Mouse (Mus musculus): ENCODE results near the gene Ncstn. TPM values are rescaled to one million over a fixed set of nuclear protein-coding genes. Genes with fewer than 3 reads are reported as not detected.
A peak's percentile ranks its signal among the peaks of the same experiment; 100 is the strongest.

Gene Ncstn
- total and polyA plus RNA-seq, 2 experiments from 2014 or later = 77.5 to 101 TPM

DNA sequence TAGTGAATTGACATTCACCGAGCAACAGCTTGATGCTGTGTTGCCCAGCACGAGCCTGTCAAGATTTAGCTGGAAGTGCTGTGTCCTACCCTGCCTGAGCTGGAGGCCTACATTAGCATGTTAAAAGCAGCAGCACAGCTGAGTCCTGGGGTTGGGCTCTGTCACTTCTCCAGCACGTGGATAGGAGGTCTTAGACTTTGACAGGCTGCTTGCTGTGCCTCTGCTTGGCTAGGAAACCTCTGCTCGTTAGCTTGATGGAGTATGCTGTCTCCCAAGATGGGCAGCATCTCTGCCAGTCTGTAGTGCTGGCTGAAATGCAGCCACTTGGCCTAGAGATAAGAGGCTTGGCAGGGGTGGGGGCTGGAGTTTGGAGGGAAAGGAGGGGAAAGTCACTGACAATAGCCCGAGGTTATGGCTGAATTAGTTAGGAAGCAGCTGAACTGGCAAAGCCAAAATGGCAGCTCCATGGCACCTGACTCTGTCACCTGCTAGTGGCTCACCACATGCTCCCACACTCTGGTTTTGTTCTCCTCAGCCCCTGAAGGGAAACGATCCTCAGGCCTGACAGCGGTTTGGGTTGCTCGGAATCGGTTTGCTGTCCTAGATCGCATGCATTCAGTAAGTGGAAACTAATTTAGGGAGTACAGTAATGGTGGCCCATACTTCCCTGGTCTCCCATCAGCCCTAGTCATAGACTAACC is 25.3 kb upstream of the Ncstn start:
- peak; percentile 86 for ATAC-seq
- H3K9ac ChIP-seq (replicated peaks; ENCODE audit: low read length) = no peak overlapping the region

DNA sequence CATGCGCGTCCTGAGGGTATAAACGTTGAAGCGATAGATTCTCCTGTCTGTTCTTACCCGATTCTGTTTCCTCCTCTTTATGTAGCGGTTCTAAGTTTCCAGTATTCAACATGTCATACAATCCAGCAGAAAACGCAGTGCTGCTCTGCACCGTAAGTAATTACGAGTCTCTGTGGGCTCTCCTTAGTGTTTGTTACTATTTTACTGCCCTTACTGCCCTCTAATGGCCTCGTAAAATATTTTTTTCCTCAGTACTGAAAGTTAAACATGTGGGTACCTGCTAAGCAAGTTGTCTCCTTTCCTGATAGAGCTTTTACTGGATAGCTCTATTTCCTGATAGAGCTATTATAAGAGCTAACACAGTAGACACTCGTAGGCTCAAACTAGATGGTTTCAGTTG is 22.5 kb upstream of the Ncstn start:
- TF ChIP-seq CTCF (IDR thresholded peaks at IDR 0.05; ENCODE audit: low read depth) = peak; percentile 37; the same call in 1 of the 2 replicates
- Histone ChIP-seq H3K9me3 (ENCODE audit: low read length) (no peaks in the 10 kb centered on the region), H3K36me3 (ENCODE audit: insufficient read depth, low read length) (peaks cover 81% of the 10 kb centered on the region), H3K4me2 (ENCODE audit: low read depth, low read length) (no peak overlapping the region), H3K4me3 (ENCODE audit: low read length) (no peak overlapping the region), H3K9ac (replicated peaks; ENCODE audit: low read length) (no peak overlapping the region), H3K27ac (no peak overlapping the region), H3K27me3 (ENCODE audit: insufficient read depth, low read length) (no peaks in the 10 kb centered on the region), H3K4me1 (ENCODE audit: insufficient read depth, low read length) (no peaks in the 10 kb centered on the region)
- ATAC-seq = no peak
- 75% methylated on average over 11 of the region's 11 CpGs for WGBS
- peak; percentile 43 for DNase-seq (ENCODE audit: low spot score)

More for the DNA sequence above, 25.3 kb upstream of the Ncstn start:
- Histone ChIP-seq H3K4me2 (ENCODE audit: low read depth, low read length) (no peak overlapping the region), H3K4me1 (ENCODE audit: insufficient read depth, low read length) (no peaks in the 10 kb centered on the region), H3K36me3 (ENCODE audit: insufficient read depth, low read length) (peaks cover 85% of the 10 kb centered on the region), H3K4me3 (ENCODE audit: low read length) (no peak overlapping the region), H3K9me3 (ENCODE audit: low read length) (no peaks in the 10 kb centered on the region), H3K27me3 (ENCODE audit: insufficient read depth, low read length) (no peaks in the 10 kb centered on the region), H3K27ac (no peak overlapping the region)
- TF ChIP-seq CTCF (IDR thresholded peaks at IDR 0.05; ENCODE audit: low read depth) = no peak
- peak; percentile 54 for DNase-seq (ENCODE audit: low spot score)
- 43% methylated on average over 10 of the region's 10 CpGs for WGBS

DNA sequence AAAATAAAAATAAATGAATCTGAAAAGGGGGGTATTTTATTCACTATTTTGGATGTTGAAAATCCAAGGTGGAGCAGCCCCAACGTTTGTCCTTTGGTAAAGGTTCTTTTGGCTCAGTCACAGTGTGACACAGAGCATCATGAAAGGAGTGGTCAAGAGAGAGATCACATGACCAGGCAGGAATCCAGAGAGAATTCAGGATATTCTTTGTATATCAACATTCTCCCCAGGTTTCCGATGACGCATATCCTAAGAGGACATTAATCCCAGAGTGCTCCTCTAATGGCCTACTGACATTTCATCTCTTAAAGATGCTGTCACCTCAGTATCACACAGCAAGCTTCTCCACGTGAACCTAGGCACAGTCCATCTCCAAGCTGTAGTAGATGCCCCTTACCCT is 21.0 kb upstream of the Ncstn start:
- 85% methylated on average over 4 of the region's 4 CpGs for WGBS
- ATAC-seq = no peak
- DNase-seq (ENCODE audit: low spot score) = no peak
- H3K4me2 ChIP-seq (ENCODE audit: low read depth, low read length) = no peak overlapping the region
- no peak overlapping the region for H3K9ac ChIP-seq (replicated peaks; ENCODE audit: low read length)
- H3K9me3 ChIP-seq (ENCODE audit: low read length) = no peaks in the 10 kb centered on the region
- no peak for TF ChIP-seq CTCF (IDR thresholded peaks at IDR 0.05; ENCODE audit: low read depth)
- no peaks in the 10 kb centered on the region for H3K27me3 ChIP-seq (ENCODE audit: insufficient read depth, low read length)
- no peak overlapping the region for H3K4me3 ChIP-seq (ENCODE audit: low read length)
- H3K36me3 ChIP-seq (ENCODE audit: insufficient read depth, low read length) = peaks cover 78% of the 10 kb centered on the region
- no peaks in the 10 kb centered on the region for H3K4me1 ChIP-seq (ENCODE audit: insufficient read depth, low read length)
- no peak overlapping the region for H3K27ac ChIP-seq

DNA sequence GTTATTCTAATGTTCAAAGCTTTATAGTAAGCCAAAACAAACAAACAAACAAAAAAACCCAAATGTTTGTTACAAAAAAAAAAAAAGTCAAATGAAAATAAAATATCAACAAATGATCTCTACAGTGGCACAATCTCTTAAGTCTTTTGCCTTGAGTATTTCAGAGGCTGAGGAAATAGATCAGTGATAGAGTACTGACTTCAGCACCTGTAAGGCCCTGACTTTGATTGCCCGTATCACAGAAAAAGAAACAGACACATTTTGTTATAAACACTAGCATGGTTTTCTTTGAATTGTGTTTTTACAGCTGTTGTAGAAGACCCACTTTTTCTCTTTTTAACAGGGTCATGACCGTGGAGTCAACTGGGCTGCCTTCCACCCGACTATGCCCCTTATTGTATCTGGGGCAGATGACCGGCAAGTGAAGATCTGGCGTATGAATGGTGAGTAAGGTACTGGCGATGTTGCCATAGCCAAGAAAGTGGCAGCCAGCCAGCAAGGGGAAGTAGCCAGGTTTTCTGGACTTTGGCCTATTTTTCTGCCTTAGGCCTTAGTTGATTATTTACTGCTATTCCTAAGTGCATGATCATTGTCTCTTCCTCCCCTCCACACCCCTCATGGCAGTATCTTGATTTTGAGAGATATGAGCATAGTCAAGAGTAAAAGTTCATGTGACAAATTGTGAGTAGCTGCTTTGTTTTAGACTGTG is 16.9 kb upstream of the Ncstn start:
- no peak for DNase-seq (ENCODE audit: low spot score)
- no peak for ATAC-seq
- TF ChIP-seq CTCF (IDR thresholded peaks at IDR 0.05; ENCODE audit: low read depth) = no peak

DNA sequence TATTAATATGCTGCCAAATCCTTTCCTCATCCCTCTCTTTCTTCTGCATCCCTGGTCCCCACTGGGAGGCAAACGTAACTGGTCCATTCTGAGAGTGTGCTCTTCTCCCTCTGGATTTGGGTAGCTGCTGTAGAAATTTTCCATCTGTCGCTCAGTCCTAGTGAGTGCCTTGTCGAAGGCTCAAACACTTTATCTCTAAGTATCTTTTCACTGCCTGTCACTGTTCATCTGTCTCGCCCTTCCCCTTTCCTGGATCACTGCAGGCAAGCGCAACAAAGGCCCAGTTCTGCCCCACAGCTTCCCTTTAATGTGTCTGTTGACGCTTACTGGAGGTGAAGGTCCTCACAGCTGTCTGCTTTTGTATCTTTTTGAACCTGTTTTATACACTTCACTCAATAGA is 12.6 kb upstream of the Ncstn start:
- Histone ChIP-seq H3K4me3 (ENCODE audit: low read length) (no peak overlapping the region), H3K4me2 (ENCODE audit: low read depth, low read length) (no peak overlapping the region), H3K36me3 (ENCODE audit: insufficient read depth, low read length) (peaks cover 44% of the 10 kb centered on the region), H3K4me1 (ENCODE audit: insufficient read depth, low read length) (no peaks in the 10 kb centered on the region), H3K27ac (no peak overlapping the region), H3K9ac (replicated peaks; ENCODE audit: low read length) (no peak overlapping the region), H3K9me3 (ENCODE audit: low read length) (no peaks in the 10 kb centered on the region), H3K27me3 (ENCODE audit: insufficient read depth, low read length) (no peaks in the 10 kb centered on the region)
- no peak for TF ChIP-seq CTCF (IDR thresholded peaks at IDR 0.05; ENCODE audit: low read depth)
- ATAC-seq = 0 out of 2 replicates have a peak, but pooled peaks have one; percentile 27
- whole genome bisulfite sequencing = 33% methylated on average over 6 of the region's 6 CpGs
- no peak for DNase-seq (ENCODE audit: low spot score)

More for the DNA sequence above, 16.9 kb upstream of the Ncstn start:
- WGBS = 61% methylated on average over 6 of the region's 6 CpGs
- H3K27ac ChIP-seq = no peak overlapping the region
- no peak overlapping the region for H3K9ac ChIP-seq (replicated peaks; ENCODE audit: low read length)
- H3K9me3 ChIP-seq (ENCODE audit: low read length) = no peaks in the 10 kb centered on the region
- no peaks in the 10 kb centered on the region for H3K4me1 ChIP-seq (ENCODE audit: insufficient read depth, low read length)
- H3K4me2 ChIP-seq (ENCODE audit: low read depth, low read length) = no peak overlapping the region
- H3K27me3 ChIP-seq (ENCODE audit: insufficient read depth, low read length) = no peaks in the 10 kb centered on the region
- H3K36me3 ChIP-seq (ENCODE audit: insufficient read depth, low read length) = peaks cover 59% of the 10 kb centered on the region
- no peak overlapping the region for H3K4me3 ChIP-seq (ENCODE audit: low read length)

DNA sequence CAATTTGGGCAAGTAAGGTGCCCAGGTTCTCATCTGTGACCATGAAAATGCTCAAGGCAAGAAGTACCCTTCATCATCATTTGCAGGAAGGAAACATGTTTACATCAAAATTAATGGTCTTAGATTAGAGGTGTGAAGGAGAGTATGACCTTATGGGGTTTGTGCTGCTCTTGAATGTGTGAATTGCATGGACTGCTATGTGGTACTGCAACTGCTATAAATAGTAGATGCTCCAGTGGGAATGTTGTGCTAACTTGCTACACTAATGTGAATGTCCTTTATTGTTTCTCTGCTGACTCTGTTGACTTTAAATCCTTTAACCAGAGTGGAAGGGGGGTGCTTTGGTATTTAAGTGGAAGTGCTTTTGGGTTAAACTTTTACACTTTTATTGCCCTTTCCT is 11.7 kb upstream of the Ncstn start:
- Histone ChIP-seq H3K36me3 (ENCODE audit: insufficient read depth, low read length) (peaks cover 47% of the 10 kb centered on the region), H3K27ac (no peak overlapping the region), H3K27me3 (ENCODE audit: insufficient read depth, low read length) (no peaks in the 10 kb centered on the region), H3K4me1 (ENCODE audit: insufficient read depth, low read length) (no peaks in the 10 kb centered on the region), H3K9ac (replicated peaks; ENCODE audit: low read length) (no peak overlapping the region), H3K4me3 (ENCODE audit: low read length) (no peak overlapping the region), H3K4me2 (ENCODE audit: low read depth, low read length) (no peak overlapping the region), H3K9me3 (ENCODE audit: low read length) (no peaks in the 10 kb centered on the region)
- no peak for DNase-seq (ENCODE audit: low spot score)
- no peak for TF ChIP-seq CTCF (IDR thresholded peaks at IDR 0.05; ENCODE audit: low read depth)
- no peak for ATAC-seq

DNA sequence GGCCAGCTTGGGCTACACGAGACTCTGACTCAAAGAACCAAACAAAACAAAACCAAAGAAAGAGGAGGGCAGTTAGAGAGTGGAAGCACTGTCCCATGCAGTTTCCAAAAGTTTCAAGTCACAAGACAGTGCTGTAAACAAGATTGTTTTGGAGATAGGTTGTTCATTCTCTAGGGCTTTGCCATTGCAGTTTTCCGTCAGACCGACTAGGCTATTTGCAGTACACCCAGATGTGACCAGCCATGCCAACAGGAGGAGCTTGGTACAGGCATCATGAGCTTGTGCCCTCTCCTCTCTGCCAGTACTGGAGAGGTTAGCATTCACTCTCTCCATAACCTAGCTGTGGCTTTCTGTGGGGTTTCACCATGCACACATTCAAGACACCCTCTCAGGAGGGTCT is 10.9 kb upstream of the Ncstn start:
- H3K27ac ChIP-seq = no peak overlapping the region
- no peaks in the 10 kb centered on the region for H3K4me1 ChIP-seq (ENCODE audit: insufficient read depth, low read length)
- ATAC-seq = no peak
- H3K36me3 ChIP-seq (ENCODE audit: insufficient read depth, low read length) = peaks cover 52% of the 10 kb centered on the region
- WGBS = 53% methylated on average over 3 of the region's 3 CpGs
- no peak overlapping the region for H3K4me2 ChIP-seq (ENCODE audit: low read depth, low read length)
- H3K9ac ChIP-seq (replicated peaks; ENCODE audit: low read length) = no peak overlapping the region
- no peak overlapping the region for H3K4me3 ChIP-seq (ENCODE audit: low read length)
- H3K9me3 ChIP-seq (ENCODE audit: low read length) = no peaks in the 10 kb centered on the region
- DNase-seq (ENCODE audit: low spot score) = no peak
- TF ChIP-seq CTCF (IDR thresholded peaks at IDR 0.05; ENCODE audit: low read depth) = no peak
- H3K27me3 ChIP-seq (ENCODE audit: insufficient read depth, low read length) = no peaks in the 10 kb centered on the region

All from hindbrain, postnatal 0 days (tissue).